ENCODE assay signal across 19 mouse cellular contexts in genomic region chr7:66040026-66040814, GRCm38 (mm10). TPM values are rescaled to one million over a fixed set of nuclear protein-coding genes. Genes with fewer than 3 reads are reported as not detected.
"Had no signal": no experiment of that assay in that cellular context is flagged by ENCODE, and none has a peak within 500 bp of the region (broad histone marks: within the 10 kb centered on the region; RNA-seq: fewer than 3 reads in every experiment).

No protein-coding gene starts in this region.

- H3K4me2 ChIP-seq: kidney, embryonic 15.5 days; neural tube, embryonic 13.5 days had no signal

- DNase-seq: kidney, adult 2 months; kidney, postnatal 14 days; layer of hippocampus, postnatal 36 days; lung, adult 2 months; lung, postnatal 4 days; midbrain, embryonic 14.5 days; right cerebral cortex, postnatal 14 days; thymus, postnatal 36 days had no signal

- H3K27ac ChIP-seq: kidney, embryonic 15.5 days; liver, embryonic 14.5 days had no signal

- ATAC-seq: intestine, embryonic 16.5 days; lung, postnatal 0 days had no signal

- H3K4me3 ChIP-seq: kidney, embryonic 15.5 days; megakaryocyte, embryonic 14.5 days; myocyte; neural tube, embryonic 13.5 days had no signal

- H3K9ac ChIP-seq: kidney, embryonic 15.5 days; liver, embryonic 14.5 days; neural tube, embryonic 13.5 days had no signal

- H3K9me3 ChIP-seq: kidney, embryonic 15.5 days; megakaryocyte, embryonic 14.5 days; neural tube, embryonic 13.5 days had no signal

- H3K27me3 ChIP-seq: neural tube, embryonic 13.5 days had no signal

- H3K36me3 ChIP-seq: kidney, embryonic 15.5 days; neural tube, embryonic 13.5 days had no signal

RNA-seq across cellular contexts. Expression of gene Gm45213, which starts 3.2 kb away (rescaled TPM):
- total RNA-seq: layer of hippocampus, postnatal 36 days; left cerebral cortex, adult 8-10 months; left cerebral cortex, postnatal 36 days had no signal
- polyA plus RNA-seq: intestine, embryonic 16.5 days; kidney, adult 2 months; kidney, embryonic 15.5 days; liver, embryonic 14.5 days; lung, adult 2 months; lung, postnatal 0 days; midbrain, embryonic 14.5 days; myocyte; neural tube, embryonic 13.5 days; stomach, embryonic 16.5 days; thymus, postnatal 0 days had no signal
